Mouse (Mus musculus): Measurements from ENCODE around the gene 4930415O20Rik. TPM values are rescaled to one million over a fixed set of nuclear protein-coding genes. Genes with fewer than 3 reads are reported as not detected.

4930415O20Rik gene
- polyA plus RNA-seq, 1 experiment = 0.10 TPM

DNA sequence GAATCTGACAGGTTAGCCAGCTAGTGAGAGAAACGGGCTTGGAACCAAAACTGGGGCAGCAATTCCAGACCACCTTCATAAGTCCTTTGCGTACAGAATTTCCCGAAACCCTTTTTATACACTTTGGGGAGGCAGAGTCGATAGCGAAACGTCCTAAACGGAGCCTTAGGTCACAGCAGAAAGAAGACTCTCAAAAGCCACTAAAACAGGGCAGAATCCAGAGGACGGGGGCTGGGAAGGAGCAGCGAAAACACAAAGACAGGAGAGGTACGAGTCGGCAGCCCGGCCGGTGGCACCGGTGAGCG is 3.9 kb upstream of the 4930415O20Rik start:
- TF ChIP-seq POLR2A (IDR thresholded peaks at IDR 0.05; ENCODE audit: insufficient read length, low read depth) = no peak
- H3K4me2 ChIP-seq (ENCODE audit: low read depth) = peak overlapping the region; percentile 89
- H3K36me3 ChIP-seq (ENCODE audit: control insufficient read depth, insufficient read depth) = peaks cover 26% of the 10 kb centered on the region
- H3K79me2 ChIP-seq (ENCODE audit: control insufficient read depth, insufficient read depth) = peaks cover 71% of the 10 kb centered on the region
- H3ac ChIP-seq (ENCODE audit: control insufficient read depth, insufficient read length) = peak overlapping the region; percentile 76
- H3K27me3 ChIP-seq (ENCODE audit: control insufficient read depth, insufficient read depth, insufficient read length) = no peaks in the 10 kb centered on the region
- H3K4me3 ChIP-seq = peak overlapping the region; percentile 98

- peak overlapping the region; percentile 89 for H3K4me2 ChIP-seq (ENCODE audit: low read depth)
- TF ChIP-seq SRF (IDR thresholded peaks at IDR 0.05; ENCODE audit: control insufficient read depth, insufficient read length, low read depth) (peak; percentile 33), POLR2AphosphoS2 (IDR thresholded peaks at IDR 0.05; ENCODE audit: insufficient read length, low read depth) (peak; percentile 80), MYOG (IDR thresholded peaks at IDR 0.05; ENCODE audit: control insufficient read depth in 1 of 3, insufficient read depth in 1 of 3, insufficient read length in 2 of 3, low read depth in 2 of 3) (peak in 1 of 3 experiments; percentile 27), USF1 (IDR thresholded peaks at IDR 0.05; ENCODE audit: low read depth) (peak; percentile 89), MYOD1 (IDR thresholded peaks at IDR 0.05; ENCODE audit: control insufficient read depth in 1 of 3, insufficient read length in 2 of 3, low read depth in 2 of 3) (no peak), MAX (IDR thresholded peaks at IDR 0.05; ENCODE audit: low read depth) (no peak), E2F4 (IDR thresholded peaks at IDR 0.05; ENCODE audit: insufficient read depth) (no peak), TCF12 (IDR thresholded peaks at IDR 0.05; ENCODE audit: insufficient read depth, poor library complexity, severe bottlenecking) (no peak), CEBPB (IDR thresholded peaks at IDR 0.05; ENCODE audit: insufficient read depth, poor library complexity, severe bottlenecking) (0 out of 2 replicates have a peak, but pooled peaks have one; percentile 20), POLR2A (IDR thresholded peaks at IDR 0.05; ENCODE audit: insufficient read length, low read depth) (peak; percentile 68), TCF3 (IDR thresholded peaks at IDR 0.05; ENCODE audit: insufficient read length, low read depth) (no peak), REST (IDR thresholded peaks at IDR 0.05; ENCODE audit: insufficient read depth, insufficient read length) (no peak)
- peak overlapping the region; percentile 76 for H3ac ChIP-seq (ENCODE audit: control insufficient read depth, insufficient read length)
Observed at GRCm38 (mm10) chr15:98567278-98568134, 3.3 kb upstream of the 4930415O20Rik start.

DNA sequence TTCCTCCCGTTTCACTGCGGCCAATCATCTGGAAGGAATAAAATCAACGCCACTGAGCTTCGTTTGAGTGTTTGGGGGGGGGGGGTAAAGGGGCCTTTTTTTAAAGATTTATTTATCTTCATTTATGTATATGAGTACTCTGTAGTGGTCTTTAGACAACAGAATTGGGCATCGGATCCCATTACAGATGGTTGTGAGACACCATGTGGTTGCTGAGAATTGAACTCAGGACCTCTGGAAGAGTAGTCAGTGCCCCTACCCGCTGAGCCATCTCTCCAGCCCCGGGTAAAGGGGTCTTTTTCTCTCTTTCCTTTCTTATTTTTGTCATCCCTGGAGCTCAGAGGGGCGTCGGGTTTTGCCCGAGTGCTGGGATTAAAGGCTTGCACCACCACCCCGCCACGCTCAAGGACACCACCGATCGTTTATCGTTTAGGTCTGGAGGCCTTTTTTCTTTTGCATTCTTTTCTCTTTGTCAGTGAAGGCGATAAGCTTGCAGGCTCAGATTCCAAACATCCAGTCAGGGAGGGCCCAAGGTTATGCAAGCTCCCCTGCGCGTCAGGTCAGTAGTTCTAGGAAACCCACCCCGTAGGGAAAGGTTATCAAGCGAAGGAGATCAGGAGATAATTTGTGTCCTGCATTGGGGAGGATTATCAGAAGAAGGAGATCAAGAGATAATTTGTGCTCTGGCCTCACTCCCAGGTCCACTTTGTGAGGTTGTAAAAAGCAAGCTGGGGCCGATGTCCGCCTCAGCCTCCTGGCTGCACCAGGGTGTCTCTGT is 2.4 kb upstream of the 4930415O20Rik start:
- Histone ChIP-seq H3K4me2 (ENCODE audit: low read depth) (peak overlapping the region; percentile 81), H3K36me3 (ENCODE audit: control insufficient read depth, insufficient read depth) (peaks cover 14% of the 10 kb centered on the region), H3K79me2 (ENCODE audit: control insufficient read depth, insufficient read depth) (peaks cover 55% of the 10 kb centered on the region), H3K4me3 (peak overlapping the region; percentile 98), H3K27me3 (ENCODE audit: control insufficient read depth, insufficient read depth, insufficient read length) (no peaks in the 10 kb centered on the region), H3ac (ENCODE audit: control insufficient read depth, insufficient read length) (peak overlapping the region; percentile 76)
- TF ChIP-seq TCF3 (IDR thresholded peaks at IDR 0.05; ENCODE audit: insufficient read length, low read depth) (no peak), MYOD1 (IDR thresholded peaks at IDR 0.05; ENCODE audit: control insufficient read depth in 1 of 3, insufficient read length in 2 of 3, low read depth in 2 of 3) (no peak), POLR2AphosphoS2 (IDR thresholded peaks at IDR 0.05; ENCODE audit: insufficient read length, low read depth) (no peak), CEBPB (IDR thresholded peaks at IDR 0.05; ENCODE audit: insufficient read depth, poor library complexity, severe bottlenecking) (no peak), E2F4 (IDR thresholded peaks at IDR 0.05; ENCODE audit: insufficient read depth) (no peak), REST (IDR thresholded peaks at IDR 0.05; ENCODE audit: insufficient read depth, insufficient read length) (no peak), POLR2A (IDR thresholded peaks at IDR 0.05; ENCODE audit: insufficient read length, low read depth) (no peak), USF1 (IDR thresholded peaks at IDR 0.05; ENCODE audit: low read depth) (no peak)

More at GRCm38 (mm10) chr15:98567278-98568134, 3.3 kb upstream of the 4930415O20Rik start:
- Histone ChIP-seq H3K36me3 (ENCODE audit: control insufficient read depth, insufficient read depth) (peaks cover 23% of the 10 kb centered on the region), H3K27me3 (ENCODE audit: control insufficient read depth, insufficient read depth, insufficient read length) (no peaks in the 10 kb centered on the region), H3K4me3 (peak overlapping the region; percentile 98), H3K79me2 (ENCODE audit: control insufficient read depth, insufficient read depth) (peaks cover 65% of the 10 kb centered on the region)

DNA sequence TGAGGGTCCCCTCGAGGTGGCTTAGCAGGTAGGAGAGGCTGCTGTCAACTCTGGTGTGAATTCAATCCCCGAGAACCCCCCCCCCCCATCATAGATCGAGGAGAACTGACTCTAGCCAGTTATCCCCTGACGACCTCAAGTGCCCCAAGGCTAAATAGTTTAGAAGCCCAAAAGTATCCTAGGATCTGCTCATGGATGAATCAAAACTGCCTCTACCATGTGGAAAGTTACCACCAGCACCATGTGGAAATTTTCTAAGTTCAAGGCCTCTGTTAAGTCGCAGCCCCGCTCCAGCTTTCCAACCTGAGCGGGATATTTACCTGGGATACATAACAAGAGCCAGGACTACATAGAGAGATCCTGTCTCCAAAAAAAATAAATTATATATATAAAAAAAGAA is 1.6 kb upstream of the 4930415O20Rik start:
- TF ChIP-seq SRF (IDR thresholded peaks at IDR 0.05; ENCODE audit: control insufficient read depth, insufficient read length, low read depth) (no peak), TCF3 (IDR thresholded peaks at IDR 0.05; ENCODE audit: insufficient read length, low read depth) (no peak), POLR2A (IDR thresholded peaks at IDR 0.05; ENCODE audit: insufficient read length, low read depth) (no peak), MAX (IDR thresholded peaks at IDR 0.05; ENCODE audit: low read depth) (no peak), USF1 (IDR thresholded peaks at IDR 0.05; ENCODE audit: low read depth) (no peak), E2F4 (IDR thresholded peaks at IDR 0.05; ENCODE audit: insufficient read depth) (no peak), CEBPB (IDR thresholded peaks at IDR 0.05; ENCODE audit: insufficient read depth, poor library complexity, severe bottlenecking) (no peak), POLR2AphosphoS2 (IDR thresholded peaks at IDR 0.05; ENCODE audit: insufficient read length, low read depth) (no peak), TCF12 (IDR thresholded peaks at IDR 0.05; ENCODE audit: insufficient read depth, poor library complexity, severe bottlenecking) (no peak), REST (IDR thresholded peaks at IDR 0.05; ENCODE audit: insufficient read depth, insufficient read length) (no peak), MYOG (IDR thresholded peaks at IDR 0.05; ENCODE audit: control insufficient read depth in 1 of 3, insufficient read depth in 1 of 3, insufficient read length in 2 of 3, low read depth in 2 of 3) (no peak), MYOD1 (IDR thresholded peaks at IDR 0.05; ENCODE audit: control insufficient read depth in 1 of 3, insufficient read length in 2 of 3, low read depth in 2 of 3) (no peak)
- Histone ChIP-seq H3K4me2 (ENCODE audit: low read depth) (peak overlapping the region; percentile 81), H3K79me2 (ENCODE audit: control insufficient read depth, insufficient read depth) (peaks cover 48% of the 10 kb centered on the region), H3K4me3 (peak overlapping the region; percentile 98), H3ac (ENCODE audit: control insufficient read depth, insufficient read length) (no peak overlapping the region), H3K27me3 (ENCODE audit: control insufficient read depth, insufficient read depth, insufficient read length) (no peaks in the 10 kb centered on the region), H3K36me3 (ENCODE audit: control insufficient read depth, insufficient read depth) (peaks cover 7% of the 10 kb centered on the region)
